Mouse (Mus musculus) embryo, embryonic 11 days (tissue): ENCODE measurements at regions not wholly inside any gene's neighbourhood (a gene's known extent, or its start where the extent isn't known, plus 50 kb on each side); places are given as distances from the start of the nearest gene placed in this dataset.
"Not testable (repeated sequence)": the region's sequence is repeated elsewhere in the genome, so short reads cannot be mapped to it uniquely, and the experiment has no call there.

ENCODE experiments used
- DNase-seq: peaks from one replicate; pipeline ENCODE4 v3.0.0-alpha.2; 2015

GRCm38 (mm10) chrX:103129347-103129746 is 57.1 kb downstream of the Nap1l2 start:
- not testable (repeated sequence) for DNase-seq

DNA sequence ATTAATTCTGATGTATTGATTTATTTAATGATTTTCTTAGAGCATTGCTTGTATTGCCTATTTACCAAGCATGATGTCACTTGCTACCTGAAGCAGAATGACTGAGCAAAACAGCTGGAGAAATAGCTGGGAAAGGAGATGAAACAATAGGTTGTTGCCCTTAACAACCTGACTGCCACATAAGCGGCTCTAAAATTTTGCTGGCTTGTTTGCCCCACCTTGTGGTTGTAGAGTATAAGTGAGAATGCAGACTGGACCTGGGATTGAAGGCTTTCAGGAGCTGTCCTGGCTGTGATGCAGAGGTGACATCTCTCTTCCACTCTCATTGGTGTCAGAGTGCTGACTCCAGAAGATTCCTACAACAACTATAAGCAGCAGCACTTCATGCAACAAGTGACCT is 77.3 kb downstream of the Nap1l2 start:
- DNase-seq: peak; percentile 48

GRCm38 (mm10) chrX:103067730-103068621 is 118.5 kb downstream of the Nap1l2 start:
- not testable (repeated sequence) for DNase-seq

- not testable (repeated sequence) for DNase-seq
Measured at GRCm38 (mm10) chrX:103067107-103067506, 119.3 kb downstream of the Nap1l2 start.

DNA sequence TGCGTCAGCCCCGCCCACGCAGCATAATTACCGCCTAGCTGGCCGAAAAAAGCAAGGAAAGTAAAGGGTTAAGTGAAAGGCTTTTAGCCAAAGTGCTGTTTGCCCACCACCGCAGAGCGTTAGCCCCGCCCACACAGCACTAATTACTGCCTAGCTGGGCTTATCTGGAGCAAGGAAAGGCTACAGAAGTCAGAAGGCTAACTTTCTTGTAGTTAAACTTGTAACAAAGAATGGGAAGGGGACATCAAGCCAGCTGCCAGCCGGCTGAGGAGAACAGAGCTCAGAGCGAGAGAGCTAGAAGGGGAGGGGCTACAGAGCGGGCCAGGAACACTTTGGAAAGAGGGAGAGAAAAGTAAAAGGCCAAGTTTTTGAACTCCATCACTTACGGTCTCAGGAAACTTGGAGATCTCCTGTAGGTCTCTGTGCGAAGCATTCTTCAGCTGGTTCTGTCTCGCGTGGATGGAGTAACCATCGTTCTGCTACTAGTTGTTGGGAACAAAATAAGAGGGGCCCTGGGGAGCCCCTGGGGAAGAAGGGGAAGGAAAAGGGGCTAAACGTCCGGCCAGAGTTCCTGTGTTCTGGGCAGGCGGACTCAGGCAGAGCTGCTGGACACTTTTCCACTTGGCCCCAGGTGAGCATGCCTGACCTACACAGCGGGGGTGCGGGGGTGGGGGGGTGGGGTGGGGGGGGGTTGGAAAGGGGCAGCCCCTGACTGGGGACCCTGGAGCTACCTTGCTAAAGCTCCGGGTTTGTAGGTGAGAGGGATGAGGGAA is 98.3 kb downstream of the 1700018G05Rik start:
- peak; percentile 84 for DNase-seq

DNA sequence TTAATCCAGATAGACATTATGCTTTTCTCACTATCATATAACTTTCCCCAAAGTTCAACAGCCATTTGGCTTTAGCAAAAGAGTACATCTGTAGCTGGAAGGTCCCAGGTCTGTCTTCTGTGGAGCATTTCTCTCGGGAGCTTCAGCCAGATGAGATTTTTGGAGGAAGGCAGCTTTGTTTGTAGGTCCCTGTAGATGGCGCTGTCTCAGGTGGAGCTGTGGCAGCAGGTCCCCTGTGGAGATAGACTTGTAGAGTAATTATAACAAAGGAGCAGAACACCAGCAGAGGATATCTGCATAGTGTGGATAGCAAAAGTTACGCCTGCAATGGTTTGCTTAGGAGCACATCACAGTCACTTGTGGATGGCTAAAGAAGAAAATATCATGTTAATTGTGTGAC is 97.3 kb downstream of the 1700018G05Rik start:
- DNase-seq: peak; percentile 23

- DNase-seq: not testable (repeated sequence)
Measured at GRCm38 (mm10) chrX:103013425-103014057, 85.4 kb downstream of the 1700018G05Rik start.

DNA sequence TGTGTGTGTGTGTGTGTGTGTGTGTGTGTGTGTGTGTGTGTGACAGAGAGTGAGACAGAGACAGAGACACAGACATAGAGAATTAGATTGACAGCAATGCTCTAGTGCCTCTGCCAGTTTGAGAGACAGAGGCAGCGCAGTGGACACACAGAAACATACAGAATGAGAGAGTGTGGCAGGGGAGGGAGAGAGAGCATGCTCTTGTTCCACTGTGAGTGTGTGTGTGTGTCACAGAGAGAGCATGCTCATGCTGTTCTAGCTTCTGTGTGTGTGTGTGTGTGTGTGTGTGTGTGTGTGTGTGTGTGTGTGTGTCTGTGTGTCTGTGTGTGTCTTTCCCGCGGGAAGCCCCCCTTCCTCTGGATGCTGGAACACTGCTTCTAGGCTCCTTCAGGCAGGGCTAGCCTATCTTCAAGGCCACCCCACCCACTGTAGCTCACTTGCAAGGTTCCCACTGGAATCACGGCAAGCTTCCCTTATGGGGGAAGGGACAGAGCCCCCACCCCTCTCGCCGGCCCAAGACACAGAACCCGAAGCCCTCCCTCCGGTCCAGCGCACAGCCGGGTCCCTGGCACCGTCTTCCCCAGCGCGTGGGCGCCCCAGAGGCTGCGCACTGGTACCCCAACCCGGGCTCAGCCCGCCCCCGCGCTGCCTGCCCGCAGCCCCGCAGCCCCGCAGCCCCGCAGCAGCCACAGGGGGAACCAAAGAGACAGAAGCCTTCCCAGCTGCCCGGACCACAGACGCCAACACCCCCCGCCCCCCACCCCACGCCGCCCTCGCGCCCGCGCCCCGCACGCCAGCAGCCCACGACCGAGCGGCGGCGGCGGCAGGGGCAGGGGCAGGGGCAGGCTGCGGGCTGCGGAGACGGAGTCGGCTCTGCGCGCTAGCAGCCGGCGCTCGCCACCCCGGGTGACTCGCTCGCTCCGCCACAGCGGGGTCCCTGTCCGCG is 84.4 kb downstream of the 1700018G05Rik start:
- not testable (repeated sequence) for DNase-seq

GRCm38 (mm10) chrX:102993956-102994355 is 65.8 kb downstream of the 1700018G05Rik start:
- DNase-seq: not testable (repeated sequence)
